Mouse (Mus musculus): ENCODE measurements around the gene Grm4.

DNA sequence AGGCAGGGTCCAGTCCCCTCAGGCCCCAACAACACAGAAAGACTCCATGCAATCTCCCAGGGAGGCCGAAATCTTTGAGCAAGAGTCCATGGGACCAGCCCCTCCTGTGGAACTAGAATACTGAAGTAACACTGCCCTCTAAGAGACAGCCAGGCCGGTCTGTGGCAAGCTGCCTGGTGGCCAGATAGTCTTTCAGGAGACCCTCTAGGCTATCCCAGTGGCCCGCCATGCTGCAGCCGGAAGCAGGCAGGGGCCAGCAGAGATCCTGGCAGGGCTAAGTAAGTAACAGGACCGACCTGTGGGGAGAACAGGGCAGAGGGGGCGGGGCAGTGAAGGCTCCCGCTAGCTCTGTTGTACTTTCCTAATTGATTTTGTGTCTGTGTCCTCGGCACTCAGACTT lies 27.2 kb downstream of the Grm4 start:
- no peak for TF ChIP-seq CTCF (IDR thresholded peaks at IDR 0.05; ENCODE audit: low read depth)
- no peak for TF ChIP-seq EP300 (optimal IDR thresholded peaks at IDR 0.05)

All from stomach, postnatal 0 days (tissue).